Comparison of ENCODE assay signal across 18 mouse cellular contexts in genomic region chr9:35097901-35098300, GRCm38 (mm10). TPM values are rescaled to one million over a fixed set of nuclear protein-coding genes. Genes with fewer than 3 reads are reported as not detected.
DNase-seq lines count a peak whose midpoint lies in the region; ATAC-seq and TF ChIP-seq lines count a peak whose summit lies in the region.
"Had no signal": no experiment of that assay in that cellular context is flagged by ENCODE, and none has a peak within 500 bp of the region (broad histone marks: within the 10 kb centered on the region; RNA-seq: fewer than 3 reads in every experiment).

No protein-coding gene starts in this region.

- peak; percentile 2 for DNase-seq in kidney, adult 18-20 months
- DNase-seq in G1E (ENCODE audit: low spot score) = no peak
- no peak for DNase-seq in gastrocnemius, adult 2 months
- DNase-seq: adrenal gland, postnatal 25 days; cerebellum, adult 9-10 months; embryo, embryonic 11 days; kidney, adult 11 months; layer of hippocampus, postnatal 36 days; left cerebral cortex, postnatal 4 days; lung, embryonic 14.5 days; thymus, postnatal 25 days had no signal

- intact Hi-C loops in gastrocnemius, adult 2 months (cut with DNase I) = no loop called here

- no peak overlapping the region for H3K27ac ChIP-seq in kidney, embryonic 16.5 days (ENCODE audit: low read length)
- H3K27ac ChIP-seq in gastrocnemius, adult 2 months = no peak overlapping the region
- H3K27ac ChIP-seq: heart, embryonic 13.5 days; midbrain, embryonic 10.5 days had no signal

- WGBS in kidney, embryonic 16.5 days = 87% methylated on average over 4 of the region's 4 CpGs

- ATAC-seq in kidney, embryonic 16.5 days (ENCODE audit: low FRiP score, low TSS enrichment) = no peak
- ATAC-seq in G1E (ENCODE audit: extremely low read depth, insufficient number of reproducible peaks, low FRiP score, poor library complexity, severe bottlenecking) = peak; percentile 8; the same call in 1 of the 2 replicates
- ATAC-seq in granulocyte monocyte progenitor cell, adult 5-6 weeks (replicated peaks; ENCODE audit: poor library complexity, severe bottlenecking) = peak; percentile 20
- ATAC-seq in inflammation-experienced regulatory T-cells, adult 6 months = no peak
- ATAC-seq: forebrain, embryonic 16.5 days had no signal

- H3K9me3 ChIP-seq in kidney, embryonic 16.5 days (ENCODE audit: low read length) = no peaks in the 10 kb centered on the region
- H3K9me3 ChIP-seq in G1E (replicated peaks) = no peaks in the 10 kb centered on the region
- no peaks in the 10 kb centered on the region for H3K9me3 ChIP-seq in megakaryocyte, embryonic 14.5 days
- H3K9me3 ChIP-seq: heart, embryonic 13.5 days; midbrain, embryonic 10.5 days had no signal

- H3K4me1 ChIP-seq in kidney, embryonic 16.5 days (ENCODE audit: insufficient read depth, low read length) = no peaks in the 10 kb centered on the region
- peaks cover 31% of the 10 kb centered on the region for H3K4me1 ChIP-seq in G1E (ENCODE audit: insufficient read depth, low read depth, low read length)
- H3K4me1 ChIP-seq in megakaryocyte, embryonic 14.5 days = peaks cover 79% of the 10 kb centered on the region

- H3K9ac ChIP-seq in kidney, embryonic 16.5 days (replicated peaks; ENCODE audit: low read length) = no peak overlapping the region
- H3K9ac ChIP-seq: heart, embryonic 13.5 days; lung, embryonic 14.5 days had no signal

- H3K36me3 ChIP-seq in kidney, embryonic 16.5 days (ENCODE audit: insufficient read depth, low read length) = 0 out of 2 replicates have a peak, but pooled peaks cover 3% of the 10 kb centered on the region
- peaks cover 75% of the 10 kb centered on the region for H3K36me3 ChIP-seq in G1E (replicated peaks)
- peaks cover 43% of the 10 kb centered on the region for H3K36me3 ChIP-seq in megakaryocyte, embryonic 14.5 days (replicated peaks; ENCODE audit: low read length)
- H3K36me3 ChIP-seq: midbrain, embryonic 10.5 days had no signal

- no peaks in the 10 kb centered on the region for H3K27me3 ChIP-seq in kidney, embryonic 16.5 days (ENCODE audit: insufficient read depth, low read length)
- no peaks in the 10 kb centered on the region for H3K27me3 ChIP-seq in G1E (ENCODE audit: insufficient read depth, low read length)
- H3K27me3 ChIP-seq in megakaryocyte, embryonic 14.5 days (replicated peaks) = no peaks in the 10 kb centered on the region
- H3K27me3 ChIP-seq: heart, embryonic 13.5 days had no signal

- no peak overlapping the region for H3K4me3 ChIP-seq in kidney, embryonic 16.5 days (ENCODE audit: low read length)
- no peak overlapping the region for H3K4me3 ChIP-seq in G1E (ENCODE audit: low read depth, low read length)
- peak overlapping the region; percentile 65 for H3K4me3 ChIP-seq in megakaryocyte, embryonic 14.5 days (replicated peaks)
- H3K4me3 ChIP-seq in gastrocnemius, adult 2 months = no peak overlapping the region
- H3K4me3 ChIP-seq: heart, embryonic 13.5 days; midbrain, embryonic 10.5 days had no signal

- no peak overlapping the region for H3K4me2 ChIP-seq in kidney, embryonic 16.5 days (replicated peaks; ENCODE audit: low read depth, low read length)
- H3K4me2 ChIP-seq: heart, embryonic 13.5 days; lung, embryonic 14.5 days had no signal

- TF ChIP-seq CTCF in G1E (IDR thresholded peaks at IDR 0.05; ENCODE audit: low read depth, low read length) = no peak
- TF ChIP-seq CTCF in gastrocnemius, adult 2 months (IDR thresholded peaks at IDR 0.05) = no peak

RNA-seq across cellular contexts. Expression of gene St3gal4, which starts 21.2 kb away (rescaled TPM):
- 19.4 and 20.0 TPM in 2 replicates for polyA plus RNA-seq in kidney, embryonic 16.5 days (2015; fragmentation: Nextera tagmentation; extraction: Ambion mirVana)
- total RNA-seq in G1E (2014; fragmentation: Nextera tagmentation) (10.6 and 21.8 TPM in 2 replicates), G1E (2017) (19.6 and 24.4 TPM in 2 replicates)
- 26.1 and 29.0 TPM in 2 replicates for polyA plus RNA-seq in G1E (2012)
- 39.2 and 44.6 TPM in 2 replicates for total RNA-seq in granulocyte monocyte progenitor cell, adult 5-6 weeks (2014; fragmentation: Nextera tagmentation)
- 35.6 and 41.8 TPM in 2 replicates for total RNA-seq in granulocyte monocyte progenitor cell, adult 5-6 weeks (2017)
- 13.7 and 16.5 TPM in 2 replicates for polyA plus RNA-seq in megakaryocyte, embryonic 14.5 days (2012; ENCODE audit: insufficient read depth, low replicate concordance)
- total RNA-seq in gastrocnemius, adult 2 months (2021) = 1 to 10 TPM; 4.2 to 4.3 TPM
- polyA plus RNA-seq in inflammation-experienced regulatory T-cells, adult 6 months (2017; shearing (Covaris generic)) = 10 to 100 TPM; 11.2 to 29.1 (median 17.9) TPM

Comparison
In these comparisons a context has a peak if more than half of its experiments do, and no peak if none do; other contexts are left out.
1. ATAC-seq: peak in G1E (single experiment) and granulocyte monocyte progenitor cell, adult 5-6 weeks (single experiment); none in kidney, embryonic 16.5 days (single experiment) and inflammation-experienced regulatory T-cells, adult 6 months (single experiment).